Mouse (Mus musculus): ENCODE measurements around the gene Csmd2.

Gene Csmd2

DNA sequence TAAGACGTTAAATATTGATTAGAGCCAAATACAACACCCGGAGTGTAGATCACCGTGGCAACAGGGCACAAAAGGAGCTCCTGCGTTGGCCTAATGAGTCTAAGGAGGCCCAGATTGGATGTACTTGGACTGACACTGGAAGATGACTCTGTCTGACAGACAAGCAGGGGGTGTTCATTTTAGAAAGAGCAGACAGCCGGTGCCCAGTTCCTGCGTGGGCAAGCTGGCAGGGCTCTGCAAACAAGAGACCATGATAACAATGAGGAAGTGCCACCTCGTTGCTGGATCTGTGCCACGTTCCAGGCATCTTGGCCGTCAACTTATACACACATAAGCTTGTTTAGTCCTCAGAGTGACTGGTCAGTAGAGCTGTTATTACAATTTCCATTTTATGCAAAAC lies 342.9 kb downstream of the Csmd2 start:
- DNase-seq (ENCODE audit: low read depth, low spot score) = no peak

DNA sequence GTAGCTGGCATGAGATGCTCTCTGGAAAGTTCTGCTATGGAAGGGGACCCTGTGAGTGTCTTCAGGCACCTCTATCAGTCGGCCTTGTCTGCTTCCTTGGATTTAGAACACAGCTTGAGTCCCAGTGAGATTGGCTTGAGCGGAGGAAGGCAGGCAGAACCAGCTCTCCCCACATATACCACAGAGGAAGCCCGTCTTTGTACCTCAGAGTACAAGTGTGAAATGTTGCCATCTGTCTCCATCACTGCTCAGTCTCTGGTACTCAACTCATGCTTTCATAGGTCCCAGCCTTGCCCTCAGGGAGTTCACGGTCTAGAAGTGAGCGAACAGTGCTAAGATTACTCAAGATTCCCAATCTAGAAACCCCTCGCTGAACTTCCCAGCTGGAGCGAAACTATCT lies 352.8 kb downstream of the Csmd2 start:
- DNase-seq (ENCODE audit: low read depth, low spot score) = no peak

DNA sequence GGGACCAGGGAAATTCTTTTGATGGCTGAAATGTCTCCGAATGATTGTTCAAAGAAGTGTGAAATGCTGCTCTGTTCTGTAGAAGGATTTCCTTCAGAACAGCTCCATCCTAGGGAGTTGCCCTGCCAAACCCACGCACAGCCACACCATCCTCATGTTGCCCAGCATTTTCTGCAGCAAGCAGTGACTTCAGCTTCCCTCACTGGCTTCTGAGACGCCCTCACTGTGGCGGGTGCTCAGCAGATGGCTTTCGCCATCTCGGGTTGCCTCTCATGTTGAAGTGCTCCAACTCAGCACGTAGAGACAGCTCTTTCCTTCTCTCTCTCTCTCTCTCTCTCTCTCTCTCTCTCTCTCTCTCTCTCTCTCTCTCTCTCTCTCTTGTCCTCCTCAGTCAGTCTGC lies 353.7 kb downstream of the Csmd2 start:
- DNase-seq (ENCODE audit: low read depth, low spot score) = no peak

DNA sequence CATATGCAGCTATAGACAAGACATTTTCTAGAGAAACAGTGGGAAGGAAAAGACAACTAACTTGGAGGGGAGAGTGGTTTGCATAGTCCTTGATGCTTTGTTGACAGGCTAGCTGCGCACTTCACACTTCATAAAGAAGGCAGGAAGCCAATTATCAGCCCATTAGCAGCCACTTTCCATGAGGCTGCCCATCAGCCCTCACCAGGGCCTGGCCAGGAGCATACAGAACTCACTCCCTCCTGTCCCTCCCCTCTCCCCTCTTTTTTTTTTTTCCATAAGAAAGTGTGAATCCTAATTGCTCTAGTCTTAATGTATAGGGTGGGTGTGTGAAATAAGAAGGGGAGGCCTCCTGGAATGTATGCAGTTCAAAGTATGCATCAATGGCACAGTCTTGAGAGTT lies 354.6 kb downstream of the Csmd2 start:
- peak; percentile 6 for DNase-seq (ENCODE audit: low read depth, low spot score)

DNA sequence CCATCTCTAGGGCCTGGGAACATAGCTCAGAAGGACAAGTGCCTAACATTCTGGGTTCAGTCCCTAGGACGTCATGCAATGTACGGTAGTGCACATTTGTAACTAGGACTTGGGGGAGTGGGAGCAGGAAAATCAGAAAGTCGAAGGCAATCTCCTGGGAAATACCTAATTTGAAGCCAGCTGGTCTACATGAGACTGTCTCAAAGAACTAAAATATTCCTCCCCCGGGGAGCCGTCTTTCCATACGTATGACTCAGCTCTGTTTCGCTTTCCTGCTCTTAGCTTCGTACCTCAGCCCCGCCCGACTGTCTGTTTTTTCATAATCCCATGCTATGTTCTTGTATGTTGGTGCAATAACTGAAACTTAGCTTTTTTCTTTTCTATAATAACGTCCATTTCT lies 371.1 kb downstream of the Csmd2 start:
- DNase-seq (ENCODE audit: low read depth, low spot score) = no peak

DNA sequence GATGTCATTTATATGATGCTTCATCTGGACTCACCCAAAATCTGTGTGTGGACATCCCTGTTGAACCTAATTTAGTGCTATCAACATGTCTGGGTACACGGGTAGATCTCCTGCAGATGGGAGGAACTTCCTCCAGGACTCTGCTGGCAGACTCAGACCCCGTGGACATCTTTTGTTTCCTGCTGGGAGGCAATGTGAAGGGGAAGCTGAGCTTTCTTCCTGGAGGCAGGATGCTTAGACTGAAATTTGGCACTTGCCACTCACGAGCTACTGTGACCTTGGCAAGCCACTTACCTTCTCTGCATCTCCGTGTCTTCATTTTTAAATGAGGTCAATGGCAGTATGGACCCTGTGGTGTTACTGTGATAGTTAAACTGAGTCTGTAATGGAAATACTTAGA lies 378.2 kb downstream of the Csmd2 start:
- no peak for DNase-seq (ENCODE audit: low read depth, low spot score)

DNA sequence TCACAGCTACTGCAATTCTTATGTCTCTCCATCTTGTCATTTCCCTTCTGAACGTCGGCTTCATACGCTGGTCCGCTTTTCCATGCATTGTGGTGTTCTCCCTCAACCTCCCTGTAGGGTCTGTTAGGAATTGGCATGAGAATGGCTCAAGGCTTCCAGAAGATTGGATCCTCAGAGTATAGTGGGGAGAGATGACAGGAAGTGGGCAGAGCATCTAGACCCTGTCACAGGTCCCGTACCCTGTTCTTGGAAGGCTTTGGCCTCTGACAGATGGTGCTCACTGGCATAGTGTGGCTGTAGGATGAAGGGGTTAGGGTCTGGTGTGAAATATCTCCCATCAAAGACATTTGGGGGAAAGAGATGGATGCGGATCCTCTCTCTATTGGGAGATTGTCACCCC lies 380.4 kb downstream of the Csmd2 start:
- no peak for DNase-seq (ENCODE audit: low read depth, low spot score)

DNA sequence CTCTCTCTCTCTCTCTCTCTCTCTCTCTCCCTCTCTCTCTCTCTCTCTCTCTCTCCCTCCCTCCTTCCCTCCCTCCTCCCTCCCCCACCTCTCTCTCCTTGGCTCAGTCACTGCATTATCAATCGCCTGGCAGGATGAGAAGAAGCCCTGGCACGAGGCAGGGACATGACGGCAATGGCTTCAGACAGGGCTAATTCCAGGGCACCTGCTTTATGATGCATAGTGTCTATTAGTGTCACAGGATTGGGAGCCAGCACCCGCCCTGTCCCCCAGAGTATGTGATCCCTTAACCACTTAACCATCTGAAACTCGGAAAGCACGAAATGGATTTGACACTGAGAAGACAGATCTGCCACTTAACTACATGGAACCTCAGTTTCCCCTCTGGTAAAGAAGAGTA lies 384.1 kb downstream of the Csmd2 start:
- no peak for DNase-seq (ENCODE audit: low read depth, low spot score)

DNA sequence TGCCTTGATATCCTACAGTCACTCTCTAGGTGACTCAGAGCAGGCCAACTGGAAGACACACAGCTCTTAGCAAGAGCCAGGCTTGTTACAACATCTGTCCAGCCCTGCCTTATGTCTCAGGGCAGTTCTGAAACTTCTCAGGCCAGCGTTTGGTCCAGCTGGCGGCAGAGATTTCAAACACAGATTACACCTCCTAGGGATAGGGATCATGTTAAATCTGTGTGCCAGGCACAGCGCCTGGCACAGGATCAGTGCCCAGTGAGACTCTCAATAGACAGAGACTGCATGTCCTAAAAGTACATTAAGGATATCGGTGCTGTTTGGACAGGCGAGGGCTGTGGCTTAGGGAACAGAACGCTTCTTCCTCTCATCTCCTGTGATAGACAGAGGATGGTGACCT lies 385.5 kb downstream of the Csmd2 start:
- DNase-seq (ENCODE audit: low read depth, low spot score) = no peak

DNA sequence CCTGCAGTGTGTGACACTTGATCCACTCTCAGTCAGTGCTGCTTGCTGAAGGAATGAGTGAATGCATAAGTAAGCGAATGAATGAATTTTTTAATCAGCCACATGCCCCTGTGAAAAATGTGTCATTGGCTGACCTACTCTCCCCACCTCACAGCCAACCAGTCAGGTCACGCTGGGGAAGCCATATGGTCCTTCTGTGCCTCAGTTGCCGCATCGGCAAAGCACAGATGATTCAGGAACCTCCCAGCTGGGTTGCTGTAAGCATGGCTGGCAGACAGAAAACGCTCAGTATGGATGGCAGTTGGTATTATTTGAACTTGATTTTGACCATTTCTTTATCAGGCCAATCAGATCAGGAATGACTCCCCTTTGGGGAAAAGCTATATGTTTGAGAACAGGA lies 386.4 kb downstream of the Csmd2 start:
- DNase-seq (ENCODE audit: low read depth, low spot score) = no peak

DNA sequence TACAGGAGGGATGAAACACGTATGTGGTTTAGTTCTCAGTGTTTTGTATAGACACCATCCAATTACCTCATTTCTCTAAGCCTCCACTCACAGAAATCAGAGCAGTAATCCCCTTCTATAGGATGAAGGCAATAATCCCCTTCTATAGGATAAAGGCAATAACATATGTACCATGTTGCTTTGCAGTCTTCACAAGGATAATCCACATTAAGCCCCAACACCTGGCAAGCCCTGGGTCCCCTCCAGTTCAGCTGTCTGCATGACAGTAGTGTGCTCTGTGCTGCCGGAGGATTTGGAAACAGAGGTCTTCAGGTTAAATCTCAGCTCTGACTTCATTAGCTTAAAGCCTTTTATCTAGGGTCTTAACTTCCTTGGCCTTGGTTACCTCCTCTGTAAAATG lies 391.3 kb downstream of the Csmd2 start:
- DNase-seq (ENCODE audit: low read depth, low spot score) = no peak

DNA sequence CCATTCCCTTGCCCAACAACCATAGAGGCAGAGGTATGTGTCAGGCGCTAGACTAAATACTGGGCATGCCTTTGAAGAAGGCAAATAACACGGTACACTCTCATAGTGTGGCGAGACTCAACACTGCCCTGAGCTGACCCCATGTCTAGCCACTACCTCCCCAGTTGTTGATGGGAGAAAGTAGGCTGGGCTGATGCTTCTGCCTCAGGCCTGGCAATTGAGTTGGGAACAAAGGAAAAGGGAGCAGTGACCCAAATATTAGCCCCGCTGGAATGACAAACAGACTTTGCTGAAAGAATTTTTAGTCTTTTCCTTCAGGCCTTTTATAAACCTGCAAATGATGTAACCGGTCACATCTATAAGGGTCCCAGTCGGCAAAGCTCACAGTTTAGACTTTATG lies 393.7 kb downstream of the Csmd2 start:
- DNase-seq (ENCODE audit: low read depth, low spot score) = no peak

DNA sequence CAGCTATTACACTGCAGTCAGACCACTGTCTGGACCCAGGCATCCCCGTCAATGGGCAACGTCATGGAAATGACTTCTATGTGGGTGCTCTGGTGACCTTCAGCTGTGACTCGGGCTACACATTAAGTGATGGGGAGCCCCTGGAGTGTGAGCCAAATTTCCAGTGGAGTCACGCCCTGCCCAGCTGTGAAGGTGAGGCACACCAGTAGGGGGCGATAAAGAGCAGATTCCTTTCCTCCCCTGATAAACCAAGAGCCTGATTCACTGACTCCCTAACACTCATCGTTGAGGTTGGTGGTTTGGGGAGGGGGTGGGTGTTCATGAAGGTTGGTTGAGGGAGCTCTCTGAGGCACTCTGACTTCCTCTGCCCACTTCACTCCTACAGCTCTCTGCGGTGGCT lies 396.1 kb downstream of the Csmd2 start:
- DNase-seq (ENCODE audit: low read depth, low spot score) = no peak

DNA sequence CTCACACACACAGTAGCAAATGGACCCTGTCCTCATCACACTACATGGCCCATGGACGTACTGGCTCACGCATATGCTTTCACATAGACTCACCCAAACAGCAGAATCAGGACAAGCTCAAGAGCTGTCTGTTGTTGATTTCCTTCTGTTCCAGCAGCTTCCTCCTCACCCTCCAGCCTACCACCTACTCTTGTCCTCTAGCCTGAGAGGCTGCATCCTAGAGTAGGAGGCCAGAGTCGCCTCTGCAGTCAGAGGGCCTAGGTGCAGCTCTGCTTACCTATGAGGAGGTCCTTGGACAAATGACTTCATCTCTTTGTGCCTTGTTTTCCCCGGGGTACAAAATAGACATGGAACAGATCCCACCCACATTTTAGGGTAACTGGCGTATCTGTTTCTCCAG lies 403.8 kb downstream of the Csmd2 start:
- no peak for DNase-seq (ENCODE audit: low read depth, low spot score)

DNA sequence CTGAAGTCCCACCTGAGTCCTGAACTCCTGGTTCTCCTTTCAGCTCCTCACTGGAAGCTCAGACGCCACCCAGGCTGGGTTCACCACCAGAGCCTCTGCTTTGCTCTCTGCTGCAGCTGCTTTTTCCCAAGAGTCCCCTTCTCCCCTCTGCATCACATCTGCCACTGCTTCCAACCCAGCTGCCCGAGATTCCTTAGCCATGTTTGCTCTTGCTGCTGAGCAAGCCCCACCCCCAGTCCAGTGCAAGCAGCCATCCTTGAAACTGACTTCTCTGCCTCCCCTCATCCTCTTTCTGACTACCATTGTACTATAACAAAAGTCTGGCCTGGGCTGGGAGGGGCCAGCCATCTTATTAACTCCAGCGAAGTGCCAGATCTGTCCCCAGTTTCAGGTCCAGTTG lies 404.6 kb downstream of the Csmd2 start:
- no peak for DNase-seq (ENCODE audit: low read depth, low spot score)

DNA sequence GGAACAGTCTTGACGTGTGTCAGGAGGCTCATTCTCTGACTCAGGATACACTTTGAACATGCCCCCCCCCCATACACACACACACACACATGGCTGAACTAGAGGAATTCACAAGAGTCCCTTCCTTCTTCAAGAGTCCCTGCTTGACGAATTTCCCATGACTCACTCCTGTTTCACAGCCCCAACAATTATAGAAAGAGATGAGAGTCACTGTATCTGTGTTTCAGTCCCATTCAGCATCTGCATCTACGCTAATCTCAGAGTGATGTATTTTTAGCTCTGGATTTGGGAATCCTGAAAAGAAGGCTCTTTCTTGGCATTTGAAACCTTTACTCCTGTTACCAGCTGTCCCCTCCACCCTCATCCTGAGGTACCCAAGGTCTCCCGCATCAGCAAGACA lies 406.2 kb downstream of the Csmd2 start:
- no peak for DNase-seq (ENCODE audit: low read depth, low spot score)

DNA sequence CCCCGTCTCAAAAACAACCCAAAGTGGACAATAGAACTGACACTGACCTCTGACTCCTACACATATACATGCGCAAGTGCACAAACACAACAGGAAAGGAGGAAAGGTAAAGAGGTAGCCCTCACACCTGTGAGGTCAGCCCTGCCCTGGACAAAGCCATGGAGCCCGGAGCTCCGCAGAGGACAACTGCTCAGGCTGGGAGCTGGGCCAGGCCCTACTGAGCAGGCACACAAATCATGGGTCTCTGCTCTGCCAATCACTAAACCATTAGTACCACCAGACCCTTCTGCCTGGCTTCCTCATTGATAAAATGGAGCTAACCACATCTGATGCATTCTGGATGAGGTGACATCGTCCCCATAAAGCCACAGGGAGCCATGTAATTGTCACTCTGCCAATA lies 409.0 kb downstream of the Csmd2 start:
- no peak for DNase-seq (ENCODE audit: low read depth, low spot score)

DNA sequence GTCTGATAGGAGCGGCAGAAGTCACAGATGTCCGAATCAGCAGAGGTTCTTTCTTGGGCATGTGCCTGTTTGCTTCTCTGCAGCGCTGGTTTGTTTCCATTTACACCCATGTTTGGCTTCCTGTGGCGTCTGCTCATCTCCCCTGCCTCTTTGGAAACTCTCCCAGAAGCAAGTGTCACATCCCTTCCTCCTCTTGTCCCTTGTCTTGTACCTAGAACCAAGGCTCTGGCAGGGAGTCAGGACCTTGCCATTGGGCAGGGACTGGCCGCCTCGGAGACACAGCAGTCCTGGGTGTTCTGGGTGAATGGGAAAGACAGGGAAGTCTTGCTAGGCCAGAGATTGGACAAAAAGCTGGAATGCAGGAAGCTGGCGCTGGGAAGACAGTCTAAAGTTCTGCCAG lies 410.1 kb downstream of the Csmd2 start:
- no peak for DNase-seq (ENCODE audit: low read depth, low spot score)

DNA sequence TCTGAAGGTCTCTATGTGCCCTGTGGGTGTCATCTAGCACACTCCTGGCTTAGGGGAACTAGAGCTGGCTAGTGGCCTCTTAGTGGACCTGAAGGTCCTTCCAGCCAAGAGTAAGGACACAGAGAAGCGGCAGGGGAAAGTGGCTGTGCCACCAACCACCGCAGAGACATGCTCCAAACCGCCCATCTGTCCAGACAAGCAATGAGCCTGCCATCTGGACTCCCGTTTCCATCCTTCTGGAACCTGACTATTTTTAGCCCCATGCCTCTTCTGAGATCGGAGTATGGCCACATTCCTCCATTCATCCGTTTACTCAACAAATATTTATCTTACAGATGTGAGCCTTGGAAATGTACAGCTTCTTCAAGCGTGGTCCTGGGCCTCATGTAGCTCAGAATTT lies 411.3 kb downstream of the Csmd2 start:
- no peak for DNase-seq (ENCODE audit: low read depth, low spot score)

DNA sequence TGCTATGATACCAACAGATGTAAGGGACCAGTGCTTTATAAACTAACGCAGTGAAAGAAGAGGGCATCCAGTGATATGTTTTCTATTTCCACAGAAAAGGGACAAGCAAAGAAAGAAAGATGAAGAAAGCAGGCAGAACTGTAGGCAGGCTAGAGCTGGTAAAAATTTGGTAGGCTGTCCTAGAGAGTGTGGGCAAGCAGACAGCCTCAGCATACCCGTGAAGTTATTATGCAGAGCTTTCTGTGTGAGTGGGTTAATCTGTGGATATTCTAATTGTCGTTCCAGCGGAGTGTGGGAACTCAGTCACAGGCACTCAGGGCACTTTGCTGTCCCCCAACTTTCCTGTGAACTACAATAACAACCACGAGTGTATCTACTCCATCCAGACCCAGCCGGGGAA lies 412.4 kb downstream of the Csmd2 start:
- DNase-seq (ENCODE audit: low read depth, low spot score) = no peak

DNA sequence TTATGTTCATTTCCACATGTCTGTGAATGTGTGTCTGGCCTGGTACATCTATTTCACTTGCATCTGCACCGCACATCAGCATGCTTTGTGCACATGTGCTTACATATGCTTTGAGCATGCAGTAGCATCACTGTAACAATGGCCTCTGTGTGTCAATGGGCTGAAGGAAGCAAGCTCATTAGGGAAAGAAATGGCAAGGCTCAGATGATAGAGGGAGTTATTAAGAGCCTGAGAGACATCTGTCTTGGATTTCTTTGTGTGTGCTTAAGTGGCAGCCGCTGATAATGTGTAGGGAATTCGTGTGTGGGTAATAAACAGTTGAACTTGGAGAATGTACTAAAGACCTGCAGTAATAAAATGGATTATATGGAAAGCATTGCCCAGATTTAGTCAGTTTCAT lies 413.9 kb downstream of the Csmd2 start:
- DNase-seq (ENCODE audit: low read depth, low spot score) = no peak

DNA sequence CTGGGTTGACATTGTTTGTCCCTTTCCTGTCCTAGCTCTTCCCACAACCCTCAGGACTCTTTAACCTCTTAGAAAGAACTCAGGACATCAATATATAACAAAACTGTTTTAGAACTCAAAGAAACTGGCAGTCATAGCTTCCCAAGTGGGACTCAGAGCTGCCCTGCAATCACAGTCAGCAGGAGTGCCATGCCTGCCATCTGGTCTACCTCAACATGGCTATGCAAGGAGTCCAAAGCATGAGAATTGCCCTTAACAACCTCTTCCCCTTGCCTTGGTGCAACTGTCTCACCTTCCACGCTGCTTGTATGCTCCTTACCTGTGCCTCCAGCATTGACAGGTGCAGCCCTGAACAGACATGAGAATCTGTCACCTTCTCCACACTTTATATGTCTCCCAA lies 415.0 kb downstream of the Csmd2 start:
- DNase-seq (ENCODE audit: low read depth, low spot score) = no peak

DNA sequence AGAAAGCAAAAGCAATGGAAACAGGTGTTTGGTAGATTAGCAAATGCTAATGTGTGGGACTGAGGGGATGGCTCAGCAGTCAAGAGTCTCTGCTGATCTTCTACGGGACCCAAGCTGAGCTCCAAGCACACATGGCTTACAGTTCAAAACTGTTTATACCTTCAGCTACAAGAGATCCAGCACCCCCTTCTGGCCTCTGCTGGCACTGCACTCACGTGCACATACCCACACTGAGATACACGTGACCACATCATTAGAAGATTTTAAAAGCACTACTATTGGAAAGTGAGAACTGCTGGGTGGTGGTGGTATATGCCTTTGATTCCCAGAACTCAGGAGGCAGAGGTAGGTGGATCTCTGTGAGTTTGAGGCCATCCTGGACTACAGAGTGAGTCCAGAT lies 417.9 kb downstream of the Csmd2 start:
- DNase-seq (ENCODE audit: low read depth, low spot score) = no peak

DNA sequence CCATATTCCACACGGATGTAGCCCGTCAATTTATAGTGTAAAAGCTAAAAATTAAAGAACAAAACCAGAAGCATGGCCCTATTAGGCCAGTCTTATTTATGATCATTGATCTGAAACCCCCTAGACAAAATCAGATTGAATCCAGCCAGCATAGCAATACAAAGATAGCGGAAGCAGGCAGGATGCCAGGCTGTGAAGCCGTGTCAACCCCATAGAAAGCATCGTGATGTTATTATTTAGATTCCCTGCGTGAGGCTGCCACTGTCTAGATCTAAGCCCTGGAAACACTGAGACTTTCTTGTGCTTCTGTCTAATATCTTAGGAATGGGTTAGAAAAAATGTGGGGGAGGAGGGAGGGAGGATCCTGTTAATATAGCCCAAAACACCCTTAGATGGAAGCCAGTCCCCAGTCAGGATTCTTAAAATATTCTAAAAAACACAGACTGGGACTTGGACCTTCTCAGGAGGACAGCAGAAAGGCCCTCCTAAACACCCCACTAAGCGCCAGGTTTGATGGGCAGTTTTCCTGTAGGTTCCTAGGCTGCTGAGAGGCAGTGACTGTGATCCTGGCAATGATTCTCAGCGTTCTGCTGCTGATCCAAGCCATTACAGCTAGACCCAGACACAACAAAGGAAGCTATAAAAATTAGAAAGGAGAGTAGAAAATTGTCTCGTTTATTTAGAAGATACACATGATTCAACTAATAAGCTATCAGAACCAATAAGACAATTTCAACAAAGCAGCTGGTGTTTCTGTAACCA lies 419.6 kb downstream of the Csmd2 start:
- DNase-seq (ENCODE audit: low read depth, low spot score) = no peak
